17 mouse cellular contexts compared by ENCODE assay signal in genomic region chr11:49919304-49919703, GRCm38 (mm10). TPM values are rescaled to one million over a fixed set of nuclear protein-coding genes. Genes with fewer than 3 reads are reported as not detected.
DNase-seq lines count a peak whose midpoint lies in the region; ATAC-seq and TF ChIP-seq lines count a peak whose summit lies in the region.
"Had no signal": no experiment of that assay in that cellular context is flagged by ENCODE, and none has a peak within 500 bp of the region (broad histone marks: within the 10 kb centered on the region; RNA-seq: fewer than 3 reads in every experiment).

No protein-coding gene starts in this region.

- H3K4me2 ChIP-seq in hindbrain, postnatal 0 days (ENCODE audit: low read depth, low read length) = no peak overlapping the region
- H3K4me2 ChIP-seq in hindbrain, embryonic 16.5 days (ENCODE audit: low read length) = no peak overlapping the region
- no peak overlapping the region for H3K4me2 ChIP-seq in midbrain, embryonic 14.5 days (ENCODE audit: low read length)
- H3K4me2 ChIP-seq: embryonic facial prominence, embryonic 12.5 days; forebrain, embryonic 15.5 days; heart, embryonic 12.5 days; intestine, embryonic 15.5 days had no signal

- H3K27ac ChIP-seq in hindbrain, postnatal 0 days = peak overlapping the region; percentile 65; the same call in 1 of the 2 replicates
- H3K27ac ChIP-seq in hindbrain, embryonic 16.5 days (ENCODE audit: low read depth, low read length) = no peak overlapping the region
- no peak overlapping the region for H3K27ac ChIP-seq in midbrain, embryonic 14.5 days (replicated peaks; ENCODE audit: low read depth, low read length)
- H3K27ac ChIP-seq: embryonic facial prominence, embryonic 12.5 days; intestine, embryonic 15.5 days had no signal

- no peaks in the 10 kb centered on the region for H3K27me3 ChIP-seq in hindbrain, postnatal 0 days (ENCODE audit: insufficient read depth, low read length)
- no peaks in the 10 kb centered on the region for H3K27me3 ChIP-seq in hindbrain, embryonic 16.5 days (replicated peaks; ENCODE audit: control insufficient read depth, insufficient read depth, low read length)
- H3K27me3 ChIP-seq in splenic B cell, adult 2 months (ENCODE audit: control insufficient read depth, insufficient read depth, low read length, poor library complexity, severe bottlenecking) = no peaks in the 10 kb centered on the region; the same call in 1 of the 2 replicates
- H3K27me3 ChIP-seq in midbrain, embryonic 14.5 days (ENCODE audit: control insufficient read depth, insufficient read depth, low read length) = no peaks in the 10 kb centered on the region
- H3K27me3 ChIP-seq: embryonic facial prominence, embryonic 12.5 days; forebrain, embryonic 15.5 days; intestine, embryonic 15.5 days had no signal

- WGBS in hindbrain, postnatal 0 days = 90% methylated on average over 6 of the region's 6 CpGs
- WGBS in hindbrain, embryonic 16.5 days = 91% methylated on average over 6 of the region's 6 CpGs
- 88% methylated on average over 6 of the region's 6 CpGs for WGBS in midbrain, embryonic 14.5 days

- TF ChIP-seq CTCF in hindbrain, postnatal 0 days (IDR thresholded peaks at IDR 0.05; ENCODE audit: low read depth) = no peak

- H3K4me3 ChIP-seq in hindbrain, postnatal 0 days (ENCODE audit: low read length) = no peak overlapping the region
- no peak overlapping the region for H3K4me3 ChIP-seq in hindbrain, embryonic 16.5 days (ENCODE audit: low read length)
- H3K4me3 ChIP-seq in midbrain, embryonic 14.5 days (replicated peaks; ENCODE audit: low read depth, low read length) = no peak overlapping the region
- H3K4me3 ChIP-seq: embryonic facial prominence, embryonic 12.5 days; forebrain, embryonic 15.5 days; heart, embryonic 12.5 days; intestine, embryonic 15.5 days had no signal

- H3K9me3 ChIP-seq in hindbrain, postnatal 0 days (ENCODE audit: low read length) = no peaks in the 10 kb centered on the region
- H3K9me3 ChIP-seq in hindbrain, embryonic 16.5 days (ENCODE audit: control insufficient read depth, low read length) = no peaks in the 10 kb centered on the region
- no peaks in the 10 kb centered on the region for H3K9me3 ChIP-seq in midbrain, embryonic 14.5 days (ENCODE audit: control insufficient read depth, low read length)
- H3K9me3 ChIP-seq: embryonic facial prominence, embryonic 12.5 days; forebrain, embryonic 15.5 days; heart, embryonic 12.5 days; intestine, embryonic 15.5 days had no signal

- ATAC-seq in hindbrain, postnatal 0 days = no peak
- ATAC-seq in hindbrain, embryonic 16.5 days = no peak
- ATAC-seq in midbrain, embryonic 14.5 days (ENCODE audit: low FRiP score, low TSS enrichment) = no peak
- ATAC-seq: forebrain, embryonic 15.5 days; intestine, embryonic 15.5 days had no signal

- peak; percentile 27 for DNase-seq in heart, adult 11 months
- DNase-seq in heart, adult 18-20 months = no peak
- DNase-seq in hindbrain, postnatal 0 days (ENCODE audit: low spot score) = no peak
- DNase-seq in MEL-GATA-1-ER (ENCODE audit: extremely low read depth, low read depth) = peak; percentile 86
- DNase-seq in splenic B cell, adult 2 months (ENCODE audit: low read depth, low spot score) = peak; percentile 8
- DNase-seq in midbrain, embryonic 14.5 days = no peak
- DNase-seq: adrenal gland, adult 2 months; adrenal gland, postnatal 36 days; cerebellum, adult 2 months; cerebellum, postnatal 14 days; gastrocnemius, postnatal 10 days had no signal

- H3K36me3 ChIP-seq in hindbrain, postnatal 0 days (ENCODE audit: insufficient read depth, low read length) = no peaks in the 10 kb centered on the region
- H3K36me3 ChIP-seq in hindbrain, embryonic 16.5 days (ENCODE audit: control insufficient read depth, insufficient read depth, low read length) = no peaks in the 10 kb centered on the region
- H3K36me3 ChIP-seq in splenic B cell, adult 2 months (ENCODE audit: control insufficient read depth, insufficient read depth, low read length, poor library complexity, severe bottlenecking) = no peaks in the 10 kb centered on the region
- no peaks in the 10 kb centered on the region for H3K36me3 ChIP-seq in midbrain, embryonic 14.5 days (ENCODE audit: control insufficient read depth, insufficient read depth, low read length)
- H3K36me3 ChIP-seq: embryonic facial prominence, embryonic 12.5 days; forebrain, embryonic 15.5 days; heart, embryonic 12.5 days; intestine, embryonic 15.5 days had no signal

- peaks cover 8% of the 10 kb centered on the region for H3K4me1 ChIP-seq in hindbrain, postnatal 0 days (ENCODE audit: insufficient read depth, low read length)
- peaks cover 8% of the 10 kb centered on the region for H3K4me1 ChIP-seq in hindbrain, embryonic 16.5 days (ENCODE audit: control insufficient read depth, insufficient read depth, low read depth, low read length)
- H3K4me1 ChIP-seq in midbrain, embryonic 14.5 days (ENCODE audit: control insufficient read depth, insufficient read depth, low read length) = peaks cover 7% of the 10 kb centered on the region; the same call in 1 of the 2 replicates
- H3K4me1 ChIP-seq: embryonic facial prominence, embryonic 12.5 days; intestine, embryonic 15.5 days had no signal

- no peak overlapping the region for H3K9ac ChIP-seq in hindbrain, postnatal 0 days (replicated peaks; ENCODE audit: low read length)
- H3K9ac ChIP-seq in hindbrain, embryonic 16.5 days (ENCODE audit: low read depth, low read length) = no peak overlapping the region
- no peak overlapping the region for H3K9ac ChIP-seq in midbrain, embryonic 14.5 days (replicated peaks; ENCODE audit: low read length)
- H3K9ac ChIP-seq: embryonic facial prominence, embryonic 12.5 days; forebrain, embryonic 15.5 days; heart, embryonic 12.5 days; intestine, embryonic 15.5 days had no signal

RNA-seq across cellular contexts. Expression of gene Rasgef1c, which starts 17.7 kb away (rescaled TPM):
- under 1 TPM; 0.40 to 0.54 TPM for total RNA-seq in heart, adult 18-20 months (2021)
- total RNA-seq in hindbrain, postnatal 0 days (2014; rRNA removed) = 50.2 and 53.9 TPM in 2 replicates
- polyA plus RNA-seq in hindbrain, postnatal 0 days (2015; fragmentation: Nextera tagmentation; extraction: Ambion mirVana) = 44.9 and 45.2 TPM in 2 replicates
- polyA plus RNA-seq in hindbrain, embryonic 16.5 days (2015; fragmentation: Nextera tagmentation; extraction: Ambion mirVana) = 34.7 and 36.5 TPM in 2 replicates
- polyA plus RNA-seq in midbrain, embryonic 14.5 days (2014; fragmentation: Nextera tagmentation; extraction: Ambion mirVana) = 24.9 and 36.2 TPM in 2 replicates
- polyA plus RNA-seq: C2C12 had no signal

Comparison
In these comparisons a context has a peak if more than half of its experiments do, and no peak if none do; other contexts are left out.
1. DNase-seq: peak in heart, adult 11 months (single experiment), MEL-GATA-1-ER (single experiment) and splenic B cell, adult 2 months (single experiment); none in heart, adult 18-20 months (0 of 2), hindbrain, postnatal 0 days (single experiment) and midbrain, embryonic 14.5 days (single experiment).